Mouse (Mus musculus) heart, adult 2 months (tissue): ENCODE results near the gene Clec3b. TPM values are rescaled to one million over a fixed set of nuclear protein-coding genes. Genes with fewer than 3 reads are reported as not detected.

Experiments used
- DNase-seq, 2 experiments: peaks; one replicate each; pipeline ENCODE4 v3.0.0; 2021
- H3K27ac ChIP-seq: fragments of 200-600 bp; 2 replicates; pipeline ENCODE4 v1.8.1; 2022
- H3K27me3 ChIP-seq: fragments of 200-500 bp; 2 replicates; pipeline ENCODE4 v1.6.1; 2012; ENCODE audit warnings: mild to moderate bottlenecking, low read length, inconsistent platforms, mixed read lengths; ENCODE audit not compliant: control insufficient read depth, insufficient read depth
- H3K36me3 ChIP-seq: fragments of 200-500 bp; 2 replicates; pipeline ENCODE4 v1.6.1; 2012; ENCODE audit warnings: low read length, inconsistent platforms; ENCODE audit not compliant: control insufficient read depth, insufficient read depth
- H3K4me1 ChIP-seq: fragments of 200-500 bp; 2 replicates; pipeline ENCODE4 v1.6.1; 2011; ENCODE audit warnings: low read length; ENCODE audit not compliant: control insufficient read depth, insufficient read depth
- H3K4me3 ChIP-seq: fragments of 200-600 bp; 2 replicates; pipeline ENCODE4 v1.8.1; 2022
- H3K79me2 ChIP-seq: fragments of 200-500 bp; replicated peaks from 2 replicates; pipeline ENCODE4 v1.6.1; 2012; ENCODE audit warnings: mild to moderate bottlenecking, inconsistent platforms, low read length, moderate library complexity, mixed read lengths; ENCODE audit not compliant: control insufficient read depth, insufficient read depth
- H3K9ac ChIP-seq: fragments of 200-500 bp; 2 replicates; pipeline ENCODE4 v1.6.1; 2012; ENCODE audit warnings: low read depth, mild to moderate bottlenecking, control low read depth, inconsistent platforms, low read length, mixed read lengths
- CTCF ChIP-seq: fragments of 200-600 bp; IDR thresholded peaks from 2 replicates; pipeline ENCODE4 v1.8.1; 2022; ENCODE audit warnings: antibody characterized with exemption, mild to moderate bottlenecking, moderate library complexity
- EP300 ChIP-seq: fragments of 200-500 bp; IDR thresholded peaks from 2 replicates; pipeline ENCODE4 v1.6.1; 2011; ENCODE audit warnings: low read depth, low read length, control low read depth; ENCODE audit not compliant: insufficient read depth
- POLR2A ChIP-seq: fragments of 200-500 bp; IDR thresholded peaks from 2 replicates; pipeline ENCODE4 v1.6.1; 2011; ENCODE audit warnings: mild to moderate bottlenecking, low read depth, low read length, control low read depth; ENCODE audit not compliant: insufficient read depth
- WGBS: fragments of 180-500 bp; shearing (Covaris S2); methylation state at CpG from one replicate; pipeline ENCODE4 v1.1.7; 2018; 5-methylcytosine and 5-hydroxymethylcytosine counted together
- intact Hi-C: fragments of 180-260 bp; cut with DNase I; formaldehyde crosslinking; loops from one replicate; pipeline ENCODE4 v1.15.1; 2025
- long read RNA-seq: library from polyadenylated mRNA; stranded (forward); transcript quantifications from one replicate; pipeline ENCODE4 v2.0.0, GENCODE M21; 2021
- polyA plus RNA-seq: library from polyadenylated mRNA; depleted of rRNA; stranded (reverse); fragments of >200 nt; gene quantifications from 2 replicates; pipeline ENCODE4 v1.2.3, GENCODE M21; 2012; rRNA removed
- total RNA-seq, 2 experiments: library from RNA; stranded (reverse); gene quantifications; 2 replicates each; pipeline ENCODE4 v1.2.3; 2021

Clec3b gene
- total RNA-seq (10 to 100 TPM; 47.0 to 71.1 TPM), polyA plus RNA-seq (60.6 and 62.3 TPM in 2 replicates)
- long read RNA-seq, transcript Clec3b-201 (3 exons, 992 nt), result major isoform, 8 of 13 reads
- long read RNA-seq, partial matches to known transcripts, result 0 of 13 reads
- long read RNA-seq, other reads (novel, unspliced or antisense), result 5 of 13 reads

GRCm38 (mm10) chr9:123150241-123151020, at the start of gene Clec3b:
Gene Clec3b (plus strand): TSS chr9:123150946.
- 79% methylated on average over 5 of the region's 5 CpGs for WGBS
- peak; percentile 69 to 76 for DNase-seq
- H3K27ac ChIP-seq, result peak within 1 kb of the TSS; percentile 76
- TF ChIP-seq CTCF (no peak), EP300 (no peak), POLR2A (no peak)
- H3K36me3 ChIP-seq, result no peaks in the 10 kb centered on the region
- peak within 1 kb of the TSS; percentile 27; the same call in 1 of the 2 replicates for H3K4me3 ChIP-seq
- H3K9ac ChIP-seq, result peak within 1 kb of the TSS; percentile 59
- H3K4me1 ChIP-seq, result peaks cover 14% of the 10 kb centered on the region
- no peaks in the 10 kb centered on the region for H3K79me2 ChIP-seq
- no peaks in the 10 kb centered on the region for H3K27me3 ChIP-seq
- intact Hi-C loops, result loop anchor here (10.0 kb wide), 3 partner anchors 214 to 374 kb away; partner anchors contain the start of genes Lars2 and Sacm1l

- Histone ChIP-seq H3K4me3 (no peak overlapping the region), H3K27me3 (no peaks in the 10 kb centered on the region), H3K79me2 (peaks cover 2% of the 10 kb centered on the region), H3K36me3 (no peaks in the 10 kb centered on the region), H3K9ac (no peak overlapping the region), H3K4me1 (no peaks in the 10 kb centered on the region), H3K27ac (no peak overlapping the region)
- intact Hi-C loops, result no loop called here
- TF ChIP-seq EP300, result no peak
- no peak for TF ChIP-seq POLR2A
- TF ChIP-seq CTCF, result no peak
- DNase-seq, result no peak
Observed at GRCm38 (mm10) chr9:123103425-123103824, 47.3 kb upstream of the Clec3b start.

GRCm38 (mm10) chr9:123104362-123104761, 46.4 kb upstream of the Clec3b start:
- intact Hi-C loops, result no loop called here

GRCm38 (mm10) chr9:123107186-123107585, 43.6 kb upstream of the Clec3b start:
- TF ChIP-seq POLR2A (no peak), CTCF (no peak), EP300 (no peak)
- H3K4me1 ChIP-seq, result peaks cover 2% of the 10 kb centered on the region; the same call in 1 of the 2 replicates
- H3K79me2 ChIP-seq, result peaks cover 3% of the 10 kb centered on the region
- no peak overlapping the region for H3K9ac ChIP-seq
- H3K4me3 ChIP-seq, result no peak overlapping the region
- H3K27me3 ChIP-seq, result no peaks in the 10 kb centered on the region
- WGBS, result 90% methylated on average over 4 of the region's 4 CpGs
- intact Hi-C loops, result no loop called here
- DNase-seq, result no peak
- H3K36me3 ChIP-seq, result no peaks in the 10 kb centered on the region; the same call in 1 of the 2 replicates
- no peak overlapping the region for H3K27ac ChIP-seq

More at GRCm38 (mm10) chr9:123104362-123104761, 46.4 kb upstream of the Clec3b start:
- H3K27me3 ChIP-seq, result no peaks in the 10 kb centered on the region
- H3K4me1 ChIP-seq, result no peaks in the 10 kb centered on the region
- DNase-seq, result no peak
- H3K9ac ChIP-seq, result no peak overlapping the region
- H3K4me3 ChIP-seq, result no peak overlapping the region
- no peaks in the 10 kb centered on the region for H3K36me3 ChIP-seq
- H3K27ac ChIP-seq, result no peak overlapping the region
- TF ChIP-seq EP300 (no peak), POLR2A (no peak), CTCF (no peak)
- H3K79me2 ChIP-seq, result peaks cover 2% of the 10 kb centered on the region

GRCm38 (mm10) chr9:123109188-123109587, 41.6 kb upstream of the Clec3b start:
- no peak overlapping the region for H3K27ac ChIP-seq
- H3K27me3 ChIP-seq, result no peaks in the 10 kb centered on the region
- DNase-seq, result no peak
- WGBS, result 78% methylated on average over 7 of the region's 7 CpGs
- peaks cover 3% of the 10 kb centered on the region for H3K79me2 ChIP-seq
- H3K36me3 ChIP-seq, result no peaks in the 10 kb centered on the region; the same call in 1 of the 2 replicates
- H3K4me1 ChIP-seq, result peaks cover 2% of the 10 kb centered on the region; the same call in 1 of the 2 replicates
- H3K4me3 ChIP-seq, result no peak overlapping the region
- no peak overlapping the region for H3K9ac ChIP-seq
- no peak for TF ChIP-seq CTCF
- TF ChIP-seq POLR2A, result no peak
- no peak for TF ChIP-seq EP300
- intact Hi-C loops, result no loop called here
